Mouse (Mus musculus) myocyte (in vitro differentiated cells): ENCODE data around the gene Pcgf3. TPM values are rescaled to one million over a fixed set of nuclear protein-coding genes. Genes with fewer than 3 reads are reported as not detected.

ENCODE experiments used
- H3K27me3 ChIP-seq: one replicate; pipeline ENCODE4 v1.6.1; 2011; ENCODE audit not compliant: control insufficient read depth, insufficient read depth, insufficient read length
- H3K36me3 ChIP-seq: one replicate; pipeline ENCODE4 v1.6.1; 2011; ENCODE audit not compliant: control insufficient read depth, insufficient read depth
- H3K4me2 ChIP-seq: one replicate; pipeline ENCODE4 v1.6.1; 2011; ENCODE audit warnings: low read depth, control low read depth
- H3K4me3 ChIP-seq: one replicate; pipeline ENCODE4 v1.5.1; 2011; ENCODE audit warnings: mild to moderate bottlenecking, control low read depth, moderate library complexity
- H3K79me2 ChIP-seq: one replicate; pipeline ENCODE4 v1.6.1; 2011; ENCODE audit not compliant: control insufficient read depth, insufficient read depth
- H3ac ChIP-seq: one replicate; pipeline ENCODE4 v1.6.1; 2011; ENCODE audit not compliant: control insufficient read depth, insufficient read length
- CEBPB ChIP-seq: IDR thresholded peaks from 2 replicates; pipeline ENCODE4 v1.6.1; 2011; ENCODE audit warnings: mild to moderate bottlenecking, moderate library complexity; ENCODE audit not compliant: poor library complexity, insufficient read depth, severe bottlenecking
- E2F4 ChIP-seq: IDR thresholded peaks from one replicate; pipeline ENCODE4 v1.6.1; 2011; ENCODE audit warnings: mild to moderate bottlenecking, control low read depth, moderate library complexity; ENCODE audit not compliant: insufficient read depth
- MAX ChIP-seq: IDR thresholded peaks from one replicate; pipeline ENCODE4 v1.6.1; 2011; ENCODE audit warnings: low read depth, mild to moderate bottlenecking, control low read depth
- MYOD1 ChIP-seq, 3 experiments: IDR thresholded peaks; one replicate each; pipeline ENCODE4 v1.6.1; 2011; ENCODE audit warnings: control low read depth in 2 of 3, low read depth in 2 of 3, mild to moderate bottlenecking in 2 of 3, moderate library complexity in 1 of 3; ENCODE audit not compliant: insufficient read length in 2 of 3, control insufficient read depth in 1 of 3
- MYOG ChIP-seq, 3 experiments: IDR thresholded peaks; one replicate each; pipeline ENCODE4 v1.6.1; 2011; ENCODE audit warnings: control low read depth in 2 of 3, low read depth in 2 of 3, mild to moderate bottlenecking in 2 of 3; ENCODE audit not compliant: insufficient read length in 2 of 3, control insufficient read depth in 1 of 3, insufficient read depth in 1 of 3
- POLR2A ChIP-seq: IDR thresholded peaks from one replicate; pipeline ENCODE4 v1.6.1; 2011; ENCODE audit warnings: low read depth, mild to moderate bottlenecking, control low read depth, moderate library complexity; ENCODE audit not compliant: insufficient read length
- POLR2AphosphoS2 ChIP-seq: IDR thresholded peaks from one replicate; pipeline ENCODE4 v1.6.1; 2011; ENCODE audit warnings: low read depth, control low read depth; ENCODE audit not compliant: insufficient read length
- REST ChIP-seq: IDR thresholded peaks from one replicate; pipeline ENCODE4 v1.6.1; 2011; ENCODE audit warnings: mild to moderate bottlenecking, control low read depth, moderate library complexity; ENCODE audit not compliant: insufficient read depth, insufficient read length
- SRF ChIP-seq: IDR thresholded peaks from one replicate; pipeline ENCODE4 v1.6.1; 2011; ENCODE audit warnings: low read depth; ENCODE audit not compliant: control insufficient read depth, insufficient read length
- TCF12 ChIP-seq: IDR thresholded peaks from one replicate; pipeline ENCODE4 v1.6.1; 2011; ENCODE audit warnings: mild to moderate bottlenecking, control low read depth; ENCODE audit not compliant: poor library complexity, insufficient read depth, severe bottlenecking
- TCF3 ChIP-seq: IDR thresholded peaks from one replicate; pipeline ENCODE4 v1.6.1; 2011; ENCODE audit warnings: low read depth, control low read depth; ENCODE audit not compliant: insufficient read length
- USF1 ChIP-seq: IDR thresholded peaks from one replicate; pipeline ENCODE4 v1.6.1; 2011; ENCODE audit warnings: low read depth, mild to moderate bottlenecking, control low read depth, moderate library complexity
- polyA plus RNA-seq: library from polyadenylated mRNA; unstranded; fragments of >200 nt; fragmentation: generic; extraction: Trizol; gene quantifications from one replicate; pipeline ENCODE4 v1.2.1, GENCODE M21; 2012; ENCODE audit warnings: missing spikeins

Pcgf3 gene
- polyA plus RNA-seq, 1 experiment = 19.7 TPM

GRCm38 (mm10) chr5:108454094-108454493 lies 6.9 kb upstream of the Pcgf3 start:
- no peak overlapping the region for H3K4me2 ChIP-seq
- H3K79me2 ChIP-seq = no peaks in the 10 kb centered on the region
- no peak overlapping the region for H3ac ChIP-seq
- no peaks in the 10 kb centered on the region for H3K27me3 ChIP-seq
- H3K36me3 ChIP-seq = no peaks in the 10 kb centered on the region
- no peak overlapping the region for H3K4me3 ChIP-seq
- no peak for TF ChIP-seq TCF3
- TF ChIP-seq MAX = no peak
- no peak for TF ChIP-seq POLR2AphosphoS2
- TF ChIP-seq CEBPB = no peak
- no peak for TF ChIP-seq E2F4
- TF ChIP-seq MYOG (IDR thresholded peaks at IDR 0.05; ENCODE audit: control insufficient read depth in 1 of 3, insufficient read depth in 1 of 3, insufficient read length in 2 of 3, low read depth in 2 of 3) = no peak
- no peak for TF ChIP-seq TCF12
- TF ChIP-seq SRF = no peak
- TF ChIP-seq MYOD1 (IDR thresholded peaks at IDR 0.05; ENCODE audit: control insufficient read depth in 1 of 3, insufficient read length in 2 of 3, low read depth in 2 of 3) = no peak
- no peak for TF ChIP-seq REST
- TF ChIP-seq POLR2A = no peak
- TF ChIP-seq USF1 = no peak

- no peaks in the 10 kb centered on the region for H3K27me3 ChIP-seq
These were observed 2.3 kb upstream of the Pcgf3 start for GRCm38 (mm10) chr5:108458706-108459105.

GRCm38 (mm10) chr5:108460461-108460860 lies 571 bp upstream of the Pcgf3 start:
- TF ChIP-seq MAX = no peak
- no peak for TF ChIP-seq E2F4
- TF ChIP-seq POLR2AphosphoS2 = no peak
- no peak for TF ChIP-seq TCF3
- TF ChIP-seq TCF12 = no peak
- no peak for TF ChIP-seq MYOD1 (IDR thresholded peaks at IDR 0.05; ENCODE audit: control insufficient read depth in 1 of 3, insufficient read length in 2 of 3, low read depth in 2 of 3)
- TF ChIP-seq CEBPB = no peak
- no peak for TF ChIP-seq POLR2A
- no peak for TF ChIP-seq SRF
- TF ChIP-seq MYOG (IDR thresholded peaks at IDR 0.05; ENCODE audit: control insufficient read depth in 1 of 3, insufficient read depth in 1 of 3, insufficient read length in 2 of 3, low read depth in 2 of 3) = no peak
- no peak for TF ChIP-seq REST
- TF ChIP-seq USF1 = no peak
- Histone ChIP-seq H3K36me3 (no peaks in the 10 kb centered on the region), H3K27me3 (no peaks in the 10 kb centered on the region), H3K4me2 (peak overlapping the region; percentile 89), H3K4me3 (peak overlapping the region; percentile 92), H3K79me2 (peaks cover 42% of the 10 kb centered on the region), H3ac (no peak overlapping the region)

More at GRCm38 (mm10) chr5:108458706-108459105, 2.3 kb upstream of the Pcgf3 start:
- Histone ChIP-seq H3K79me2 (peaks cover 25% of the 10 kb centered on the region), H3K36me3 (no peaks in the 10 kb centered on the region), H3ac (no peak overlapping the region), H3K4me3 (no peak overlapping the region), H3K4me2 (no peak overlapping the region)
- TF ChIP-seq MYOG (IDR thresholded peaks at IDR 0.05; ENCODE audit: control insufficient read depth in 1 of 3, insufficient read depth in 1 of 3, insufficient read length in 2 of 3, low read depth in 2 of 3) (no peak), SRF (no peak), CEBPB (no peak), MAX (no peak)

- H3K4me2 ChIP-seq = peak overlapping the region; percentile 99
- peaks cover 62% of the 10 kb centered on the region for H3K79me2 ChIP-seq
- no peaks in the 10 kb centered on the region for H3K36me3 ChIP-seq
- H3K27me3 ChIP-seq = no peaks in the 10 kb centered on the region
- peak overlapping the region; percentile 96 for H3ac ChIP-seq
- peak overlapping the region; percentile 92 for H3K4me3 ChIP-seq
- TF ChIP-seq USF1 (no peak), POLR2A (peak; percentile 34), POLR2AphosphoS2 (peak; percentile 12), CEBPB (no peak)
These were observed 1.4 kb downstream of the Pcgf3 start for GRCm38 (mm10) chr5:108462446-108462845.

- Histone ChIP-seq H3K36me3 (no peaks in the 10 kb centered on the region), H3ac (no peak overlapping the region), H3K4me2 (no peak overlapping the region), H3K4me3 (no peak overlapping the region), H3K27me3 (no peaks in the 10 kb centered on the region), H3K79me2 (peaks cover 91% of the 10 kb centered on the region)
- TF ChIP-seq CEBPB (no peak), MAX (no peak), TCF3 (no peak), MYOD1 (IDR thresholded peaks at IDR 0.05; ENCODE audit: control insufficient read depth in 1 of 3, insufficient read length in 2 of 3, low read depth in 2 of 3) (no peak), POLR2A (no peak), POLR2AphosphoS2 (no peak), E2F4 (no peak), MYOG (IDR thresholded peaks at IDR 0.05; ENCODE audit: control insufficient read depth in 1 of 3, insufficient read depth in 1 of 3, insufficient read length in 2 of 3, low read depth in 2 of 3) (no peak), USF1 (no peak), SRF (no peak), REST (no peak), TCF12 (no peak)
These were observed 4.3 kb downstream of the Pcgf3 start for GRCm38 (mm10) chr5:108465131-108465891.
